Mouse (Mus musculus) cortical plate, adult 2 months (tissue): ENCODE measurements around the gene Polg. TPM values are rescaled to one million over a fixed set of nuclear protein-coding genes. Genes with fewer than 3 reads are reported as not detected.

ENCODE experiments used
- H3K27ac ChIP-seq: fragments of 200-500 bp; 2 replicates; pipeline ENCODE4 v1.5.1; 2012; ENCODE audit warnings: low read length, control low read depth, inconsistent platforms; ENCODE audit not compliant: insufficient read depth
- H3K4me1 ChIP-seq: fragments of 200-500 bp; 2 replicates; pipeline ENCODE4 v1.6.1; 2011; ENCODE audit warnings: low read length; ENCODE audit not compliant: control insufficient read depth, insufficient read depth
- H3K4me3 ChIP-seq: fragments of 200-500 bp; 2 replicates; pipeline ENCODE4 v1.5.1; 2011; ENCODE audit warnings: mild to moderate bottlenecking, low read length, control low read depth; ENCODE audit not compliant: insufficient read depth
- CTCF ChIP-seq: fragments of 200-500 bp; IDR thresholded peaks from 2 replicates; pipeline ENCODE4 v1.5.1; 2011; ENCODE audit warnings: mild to moderate bottlenecking, control low read depth, low read length; ENCODE audit not compliant: insufficient read depth; ENCODE audit errors: extremely low read depth
- POLR2A ChIP-seq: fragments of 200-500 bp; IDR thresholded peaks from 2 replicates; pipeline ENCODE4 v1.6.1; 2011; ENCODE audit warnings: mild to moderate bottlenecking, low read length, control low read depth; ENCODE audit not compliant: insufficient read depth; ENCODE audit errors: extremely low read depth
- polyA plus RNA-seq: library from polyadenylated mRNA; depleted of rRNA; stranded (reverse); fragments of >200 nt; gene quantifications from 2 replicates; pipeline ENCODE4 v1.2.3, GENCODE M21; 2012

Polg gene
- polyA plus RNA-seq, 1 experiment, result 80.9 TPM

- Histone ChIP-seq H3K27ac (no peak overlapping the region), H3K4me3 (no peak overlapping the region), H3K4me1 (no peaks in the 10 kb centered on the region)
- no peak for TF ChIP-seq CTCF
- TF ChIP-seq POLR2A, result no peak
Observed at GRCm38 (mm10) chr7:79469766-79470165, 3.6 kb upstream of the Polg start.

DNA sequence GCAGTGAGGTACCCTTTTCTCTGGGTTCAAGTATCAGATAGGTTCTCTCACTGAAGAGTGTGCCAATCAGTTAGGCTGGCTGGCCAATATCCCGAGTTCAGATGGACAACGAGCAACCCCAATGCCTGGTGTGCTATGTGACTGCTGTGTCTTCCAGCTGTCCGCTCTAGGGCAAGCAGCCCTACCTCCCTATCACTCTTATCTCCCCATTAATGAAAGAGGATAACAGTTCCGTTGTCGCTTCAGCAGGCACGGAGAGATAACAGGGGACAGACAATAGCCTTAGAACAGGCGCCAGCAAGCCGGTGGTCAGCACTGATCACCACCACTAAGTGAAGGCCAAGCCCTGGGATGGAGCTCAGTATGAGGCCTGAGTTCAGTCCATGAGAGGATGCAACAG, 2.8 kb upstream of the Polg start:
- TF ChIP-seq POLR2A (no peak), CTCF (no peak)
- H3K4me1 ChIP-seq, result peaks cover 3% of the 10 kb centered on the region

DNA sequence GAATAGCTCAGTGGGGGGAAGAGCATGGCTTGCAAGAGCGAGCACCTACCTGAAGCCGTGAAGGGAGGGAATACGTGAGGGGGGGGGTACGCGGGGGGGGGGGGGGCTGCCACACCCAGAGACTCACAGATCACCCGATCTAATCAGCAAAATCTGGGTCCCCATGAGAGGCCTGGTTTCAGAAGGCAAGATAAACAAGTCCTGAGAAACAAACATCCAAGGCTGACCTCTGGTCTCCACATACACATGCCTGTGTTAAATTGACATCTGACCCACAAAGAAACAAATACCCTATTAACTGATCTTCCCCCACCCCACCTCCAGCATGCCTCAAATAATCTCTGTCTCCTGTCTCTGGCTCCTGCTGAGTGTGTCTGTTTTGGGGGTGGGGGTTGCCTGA, 1.8 kb upstream of the Polg start:
- peaks cover 8% of the 10 kb centered on the region for H3K4me1 ChIP-seq
- H3K4me3 ChIP-seq, result peak overlapping the region; percentile 78; the same call in 1 of the 2 replicates
- TF ChIP-seq CTCF (no peak), POLR2A (no peak)
- no peak overlapping the region for H3K27ac ChIP-seq

More for the DNA sequence above, 2.8 kb upstream of the Polg start:
- Histone ChIP-seq H3K4me3 (no peak overlapping the region), H3K27ac (no peak overlapping the region)

- Histone ChIP-seq H3K27ac (peak overlapping the region; percentile 33; the same call in 1 of the 2 replicates), H3K4me3 (peak overlapping the region; percentile 78), H3K4me1 (peaks cover 11% of the 10 kb centered on the region)
- no peak for TF ChIP-seq POLR2A
- TF ChIP-seq CTCF, result no peak
Observed at GRCm38 (mm10) chr7:79465461-79466044, 609 bp downstream of the Polg start.

- no peak for TF ChIP-seq POLR2A
- TF ChIP-seq CTCF, result no peak
- Histone ChIP-seq H3K4me1 (peaks cover 11% of the 10 kb centered on the region), H3K27ac (0 out of 2 replicates have a peak overlapping the region, but pooled peaks have one; percentile 33), H3K4me3 (peak overlapping the region; percentile 78)
Observed at GRCm38 (mm10) chr7:79464776-79465420, 1.3 kb downstream of the Polg start.

DNA sequence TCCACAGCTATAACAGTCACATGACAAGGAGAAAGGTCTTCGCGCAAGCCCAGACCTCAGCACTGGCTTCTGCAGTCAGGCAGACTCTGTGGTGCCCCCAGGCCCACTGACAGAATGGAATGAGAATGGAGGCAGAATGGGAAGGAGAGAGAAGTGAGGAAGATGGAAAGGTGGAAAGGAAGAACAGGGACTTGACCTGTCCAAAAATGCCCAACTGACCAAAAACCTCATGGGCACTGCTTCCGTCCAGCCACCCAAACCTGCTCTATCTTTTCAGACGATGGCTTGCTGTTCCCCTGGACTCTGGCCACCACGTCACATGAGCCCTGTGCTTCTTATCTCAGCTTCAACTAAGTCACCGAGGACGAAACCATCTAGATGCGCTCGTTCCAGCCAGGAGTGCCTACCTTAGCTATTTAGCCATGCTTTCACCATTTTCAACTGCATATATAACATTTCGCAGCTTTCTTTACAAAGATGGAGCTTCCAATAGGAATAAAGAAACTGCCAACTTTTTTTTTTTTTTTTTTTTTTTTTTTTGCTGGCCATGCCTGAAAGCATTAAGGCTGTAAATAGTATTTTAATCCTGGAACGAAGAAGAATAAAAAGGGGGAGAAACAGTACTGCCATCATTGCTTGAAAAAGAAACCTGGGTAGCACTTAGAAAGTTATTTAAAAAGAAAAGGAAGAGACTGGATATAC, 2.6 kb downstream of the Polg start:
- TF ChIP-seq POLR2A (no peak), CTCF (no peak)
- Histone ChIP-seq H3K4me1 (peaks cover 11% of the 10 kb centered on the region), H3K27ac (no peak overlapping the region), H3K4me3 (no peak overlapping the region; the same call in 1 of the 2 replicates)

DNA sequence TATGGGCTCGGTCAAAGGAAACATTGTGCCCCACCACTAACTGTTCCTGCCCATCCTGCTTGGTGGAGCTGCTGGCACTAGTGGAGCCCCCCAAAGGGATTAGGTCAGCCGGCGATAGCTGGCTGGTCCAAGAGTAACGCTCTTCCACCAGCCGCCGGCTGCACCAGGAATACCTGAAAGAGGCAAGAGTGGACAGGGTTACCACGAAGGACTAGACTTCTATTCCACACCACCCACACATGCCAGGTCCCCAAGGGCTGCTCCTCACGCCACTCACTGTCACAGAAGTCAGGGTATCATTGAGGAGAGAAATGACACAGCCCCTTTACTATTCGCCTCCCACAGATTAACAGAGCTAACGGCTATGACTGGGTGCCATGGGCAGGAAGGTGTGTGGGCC, 4.4 kb downstream of the Polg start:
- Histone ChIP-seq H3K27ac (no peak overlapping the region), H3K4me3 (no peak overlapping the region), H3K4me1 (peaks cover 11% of the 10 kb centered on the region)
- TF ChIP-seq POLR2A (no peak), CTCF (no peak)

- no peak for TF ChIP-seq CTCF
- TF ChIP-seq POLR2A, result no peak
- Histone ChIP-seq H3K4me1 (no peaks in the 10 kb centered on the region), H3K4me3 (no peak overlapping the region), H3K27ac (no peak overlapping the region)
Observed at GRCm38 (mm10) chr7:79447486-79447885, 18.7 kb downstream of the Polg start.

DNA sequence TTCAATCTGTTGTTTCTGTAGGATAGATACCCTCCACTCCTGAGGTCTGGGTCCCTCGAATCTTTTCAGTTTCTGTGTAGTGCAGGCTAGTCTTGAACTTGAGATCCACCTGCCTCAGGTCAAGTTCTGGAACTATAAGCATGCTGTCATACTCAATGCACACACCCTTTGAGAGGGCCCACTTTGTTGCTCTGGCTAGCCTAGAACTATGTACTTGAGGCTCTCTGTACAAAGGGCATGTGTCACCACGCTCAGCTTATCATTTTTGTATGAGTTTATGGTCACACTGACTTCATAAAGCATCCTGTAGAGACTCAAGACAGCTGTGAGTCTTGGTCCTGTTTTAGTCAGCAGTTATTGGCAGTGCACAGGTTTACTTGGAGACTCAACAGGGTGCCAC, 19.1 kb downstream of the Polg start:
- H3K27ac ChIP-seq, result no peak overlapping the region
- H3K4me1 ChIP-seq, result no peaks in the 10 kb centered on the region
- TF ChIP-seq POLR2A (no peak), CTCF (no peak)
- H3K4me3 ChIP-seq, result no peak overlapping the region
